Mouse (Mus musculus) urinary bladder, postnatal 14 days (tissue): Measurements from ENCODE around the gene Rhoj.
"Not testable (repeated sequence)": the region's sequence is repeated elsewhere in the genome, so short reads cannot be mapped to it uniquely, and the experiment has no call there.

Experiments used
- DNase-seq: peaks from one replicate; pipeline ENCODE4 v3.0.0; 2021; ENCODE audit warnings: low spot score

Rhoj gene

GRCm38 (mm10) chr12:75394011-75394773 is 86.1 kb downstream of the Rhoj start:
- DNase-seq: no peak

- DNase-seq: no peak
Observed at GRCm38 (mm10) chr12:75396616-75397015, 88.5 kb downstream of the Rhoj start.

- DNase-seq: no peak
Observed at GRCm38 (mm10) chr12:75397077-75397476, 89.0 kb downstream of the Rhoj start.

GRCm38 (mm10) chr12:75412964-75413363 is 104.8 kb downstream of the Rhoj start:
- DNase-seq: no peak

GRCm38 (mm10) chr12:75414991-75415390 is 106.9 kb downstream of the Rhoj start:
- no peak for DNase-seq

- DNase-seq: no peak
Observed at GRCm38 (mm10) chr12:75416681-75417080, 108.6 kb downstream of the Rhoj start, which contains the start of gene Gphb5. Gene Gphb5 (minus strand): TSS chr12:75416781.

- DNase-seq: no peak
Observed at GRCm38 (mm10) chr12:75424359-75424758, 116.2 kb downstream of the Rhoj start.

- no peak for DNase-seq
Observed at GRCm38 (mm10) chr12:75424817-75425216, 116.7 kb downstream of the Rhoj start.

- DNase-seq: no peak
Observed at GRCm38 (mm10) chr12:75425882-75426281, 117.8 kb downstream of the Rhoj start.

- DNase-seq: no peak
Observed at GRCm38 (mm10) chr12:75428719-75429118, 120.6 kb downstream of the Rhoj start.

- no peak for DNase-seq
Observed at GRCm38 (mm10) chr12:75429685-75430396, 121.7 kb downstream of the Rhoj start.

GRCm38 (mm10) chr12:75432400-75432799 is 124.3 kb downstream of the Rhoj start:
- DNase-seq: not testable (repeated sequence)

- DNase-seq: no peak
Observed at GRCm38 (mm10) chr12:75446245-75446644, 138.1 kb downstream of the Rhoj start.

- DNase-seq: peak; percentile 22
Observed at GRCm38 (mm10) chr12:75448921-75449320, 140.8 kb downstream of the Rhoj start.

GRCm38 (mm10) chr12:75449475-75449966 is 141.4 kb downstream of the Rhoj start:
- DNase-seq: no peak

- peak; percentile 60 for DNase-seq
Observed at GRCm38 (mm10) chr12:75450011-75450410, 141.9 kb downstream of the Rhoj start.

GRCm38 (mm10) chr12:75450592-75450991 is 142.5 kb downstream of the Rhoj start:
- DNase-seq: no peak
